Mouse (Mus musculus): ENCODE results near the gene Stn1. TPM values are rescaled to one million over a fixed set of nuclear protein-coding genes. Genes with fewer than 3 reads are reported as not detected.

The Stn1 gene
- polyA plus RNA-seq, 1 experiment = 4.2 TPM

Other genes starting within 250 kb of the Stn1 start
- gene Sh3pxd2a, start 73.1 kb downstream of the Stn1 start, polyA plus RNA-seq (2012; ENCODE audit: insufficient read depth, insufficient read length, missing spikeins) = 86.1 and 119 TPM in 2 replicates
- 14.2 and 16.3 TPM in 2 replicates for gene Slk, start 42.2 kb upstream of the Stn1 start, polyA plus RNA-seq (2012; ENCODE audit: insufficient read depth, insufficient read length, missing spikeins)
- not detected in 2 replicates for gene Col17a1, start 154.6 kb upstream of the Stn1 start, polyA plus RNA-seq (2012; ENCODE audit: insufficient read depth, insufficient read length, missing spikeins)
- gene Sfr1, start 194.2 kb upstream of the Stn1 start, polyA plus RNA-seq (2012; ENCODE audit: insufficient read depth, insufficient read length, missing spikeins) = 67.7 and 69.4 TPM in 2 replicates